Mouse (Mus musculus) liver, postnatal 0 days (tissue): ENCODE measurements around the gene 1110051M20Rik.

Source experiments
- CTCF ChIP-seq: sonication (generic); IDR thresholded peaks from 2 replicates; pipeline ENCODE4 v1.5.1; 2016; ENCODE audit warnings: antibody characterized with exemption, low read depth
- EP300 ChIP-seq: IDR thresholded peaks from 2 replicates; pipeline ENCODE4 v1.6.1; 2016; ENCODE audit warnings: antibody characterized with exemption, low read depth, mild to moderate bottlenecking

DNA sequence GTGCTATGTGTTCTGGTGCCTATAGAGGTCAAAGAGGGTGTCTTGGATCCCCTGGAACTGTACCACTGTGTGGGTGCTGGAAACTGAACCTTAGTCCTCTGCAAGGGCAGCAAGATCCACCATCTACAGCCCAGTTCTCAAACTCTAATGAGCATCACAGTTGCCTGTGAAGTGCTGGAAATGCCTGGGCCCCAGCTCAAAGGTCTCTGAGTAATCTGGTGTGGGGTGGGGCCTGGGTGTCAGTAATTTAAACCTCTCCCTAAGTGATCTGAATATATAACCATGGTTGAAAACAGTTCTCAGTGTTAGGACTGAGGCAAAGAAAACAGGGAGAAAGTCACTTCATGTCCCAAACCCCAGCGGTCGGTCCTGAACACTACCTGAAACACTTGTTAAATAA lies 81.2 kb downstream of the 1110051M20Rik start:
- TF ChIP-seq CTCF: no peak
- TF ChIP-seq EP300: no peak
